Comparison of ENCODE assay signal across 9 mouse cellular contexts in genomic region chr14:20378313-20379061, GRCm38 (mm10). TPM values are rescaled to one million over a fixed set of nuclear protein-coding genes. Genes with fewer than 3 reads are reported as not detected.
DNase-seq lines count a peak whose midpoint lies in the region; ATAC-seq lines count a peak whose summit lies in the region.
"Had no signal": no experiment of that assay in that cellular context is flagged by ENCODE, and none has a peak within 500 bp of the region (broad histone marks: within the 10 kb centered on the region; RNA-seq: fewer than 3 reads in every experiment).

No protein-coding gene starts in this region.

- 39% methylated on average over 13 of the region's 13 CpGs for WGBS in neural tube, embryonic 11.5 days
- WGBS in neural tube, embryonic 15.5 days = 43% methylated on average over 13 of the region's 13 CpGs
- WGBS in kidney, embryonic 16.5 days = 44% methylated on average over 13 of the region's 13 CpGs
- WGBS in stomach, embryonic 16.5 days = 37% methylated on average over 13 of the region's 13 CpGs

- no peak overlapping the region for H3K9ac ChIP-seq in neural tube, embryonic 11.5 days (ENCODE audit: low read length)
- H3K9ac ChIP-seq in neural tube, embryonic 15.5 days (replicated peaks) = no peak overlapping the region
- no peak overlapping the region for H3K9ac ChIP-seq in kidney, embryonic 16.5 days (replicated peaks; ENCODE audit: low read length)
- H3K9ac ChIP-seq in stomach, embryonic 16.5 days (ENCODE audit: low read length) = no peak overlapping the region
- H3K9ac ChIP-seq: neural tube, embryonic 13.5 days had no signal

- no peak overlapping the region for H3K4me2 ChIP-seq in neural tube, embryonic 11.5 days (ENCODE audit: low read depth)
- H3K4me2 ChIP-seq in neural tube, embryonic 15.5 days = no peak overlapping the region
- H3K4me2 ChIP-seq in kidney, embryonic 16.5 days (replicated peaks; ENCODE audit: low read depth, low read length) = no peak overlapping the region
- no peak overlapping the region for H3K4me2 ChIP-seq in stomach, embryonic 16.5 days (ENCODE audit: low read depth, low read length)
- H3K4me2 ChIP-seq: neural tube, embryonic 13.5 days had no signal

- no peaks in the 10 kb centered on the region for H3K4me1 ChIP-seq in neural tube, embryonic 11.5 days (ENCODE audit: control insufficient read depth, insufficient read depth, low read length)
- no peaks in the 10 kb centered on the region for H3K4me1 ChIP-seq in neural tube, embryonic 15.5 days
- no peaks in the 10 kb centered on the region for H3K4me1 ChIP-seq in kidney, embryonic 16.5 days (ENCODE audit: insufficient read depth, low read length)
- no peaks in the 10 kb centered on the region for H3K4me1 ChIP-seq in stomach, embryonic 16.5 days (ENCODE audit: control insufficient read depth, insufficient read depth, low read length)
- H3K4me1 ChIP-seq: neural tube, embryonic 13.5 days had no signal

- H3K36me3 ChIP-seq in neural tube, embryonic 11.5 days (ENCODE audit: control insufficient read depth, insufficient read depth, low read length) = no peaks in the 10 kb centered on the region
- H3K36me3 ChIP-seq in neural tube, embryonic 15.5 days = peaks cover 71% of the 10 kb centered on the region
- H3K36me3 ChIP-seq in kidney, embryonic 16.5 days (ENCODE audit: insufficient read depth, low read length) = peaks cover 35% of the 10 kb centered on the region
- H3K36me3 ChIP-seq in stomach, embryonic 16.5 days (ENCODE audit: control insufficient read depth, insufficient read depth, low read length) = peaks cover 4% of the 10 kb centered on the region; the same call in 1 of the 2 replicates

- no peak overlapping the region for H3K4me3 ChIP-seq in neural tube, embryonic 11.5 days (ENCODE audit: low read depth, low read length)
- H3K4me3 ChIP-seq in neural tube, embryonic 15.5 days (replicated peaks) = no peak overlapping the region
- H3K4me3 ChIP-seq in kidney, embryonic 16.5 days (ENCODE audit: low read length) = no peak overlapping the region
- no peak overlapping the region for H3K4me3 ChIP-seq in stomach, embryonic 16.5 days (replicated peaks; ENCODE audit: low read length)
- H3K4me3 ChIP-seq: neural tube, embryonic 13.5 days had no signal

- peak; percentile 42 for DNase-seq in neural tube, embryonic 11.5 days (ENCODE audit: low spot score)
- peak; percentile 50 for DNase-seq in c-Kit-positive CD71-positive TER-119-positive erythroid progenitor cells, embryonic 14.5 days (ENCODE audit: low spot score)
- DNase-seq in lung, postnatal 4 days = peak; percentile 50 to 65
- no peak for DNase-seq in right cerebral cortex, postnatal 4 days

- H3K27me3 ChIP-seq in neural tube, embryonic 11.5 days (ENCODE audit: control insufficient read depth, insufficient read depth, low read length) = no peaks in the 10 kb centered on the region
- H3K27me3 ChIP-seq in neural tube, embryonic 15.5 days (replicated peaks) = no peaks in the 10 kb centered on the region
- H3K27me3 ChIP-seq in kidney, embryonic 16.5 days (ENCODE audit: insufficient read depth, low read length) = no peaks in the 10 kb centered on the region
- H3K27me3 ChIP-seq in stomach, embryonic 16.5 days (ENCODE audit: control insufficient read depth, insufficient read depth, low read length) = no peaks in the 10 kb centered on the region
- H3K27me3 ChIP-seq: neural tube, embryonic 13.5 days had no signal

- no peak overlapping the region for H3K27ac ChIP-seq in neural tube, embryonic 11.5 days (ENCODE audit: low read depth, low read length)
- no peak overlapping the region for H3K27ac ChIP-seq in neural tube, embryonic 15.5 days (replicated peaks)
- no peak overlapping the region for H3K27ac ChIP-seq in kidney, embryonic 16.5 days (ENCODE audit: low read length)
- no peak overlapping the region for H3K27ac ChIP-seq in stomach, embryonic 16.5 days (ENCODE audit: low read length)
- H3K27ac ChIP-seq: neural tube, embryonic 13.5 days had no signal

- ATAC-seq in neural tube, embryonic 11.5 days (ENCODE audit: insufficient read depth, low FRiP score, low TSS enrichment) = no peak
- ATAC-seq in neural tube, embryonic 15.5 days (ENCODE audit: low FRiP score) = no peak; the same call in 1 of the 2 replicates
- ATAC-seq in granulocyte monocyte progenitor cell, adult 5-6 weeks (replicated peaks; ENCODE audit: poor library complexity, severe bottlenecking) = peak; percentile 92
- ATAC-seq in kidney, embryonic 16.5 days (ENCODE audit: low FRiP score, low TSS enrichment) = peak; percentile 71; the same call in 1 of the 2 replicates
- ATAC-seq in stomach, embryonic 16.5 days (ENCODE audit: insufficient read depth, low FRiP score) = peak; percentile 82

- no peaks in the 10 kb centered on the region for H3K9me3 ChIP-seq in neural tube, embryonic 11.5 days (ENCODE audit: control insufficient read depth, low read length)
- no peaks in the 10 kb centered on the region for H3K9me3 ChIP-seq in neural tube, embryonic 15.5 days (replicated peaks)
- H3K9me3 ChIP-seq in kidney, embryonic 16.5 days (ENCODE audit: low read length) = no peaks in the 10 kb centered on the region
- no peaks in the 10 kb centered on the region for H3K9me3 ChIP-seq in stomach, embryonic 16.5 days (replicated peaks; ENCODE audit: control insufficient read depth, low read length)
- H3K9me3 ChIP-seq: neural tube, embryonic 13.5 days had no signal

RNA-seq across cellular contexts. Expression of gene Dnajc9, which starts 10.2 kb away (rescaled TPM):
- 236 and 245 TPM in 2 replicates for polyA plus RNA-seq in neural tube, embryonic 11.5 days (2014; fragmentation: Nextera tagmentation; extraction: Ambion mirVana)
- polyA plus RNA-seq in neural tube, embryonic 15.5 days (2015; fragmentation: Nextera tagmentation; extraction: Ambion mirVana) = 115 and 145 TPM in 2 replicates
- total RNA-seq in granulocyte monocyte progenitor cell, adult 5-6 weeks (2014; fragmentation: Nextera tagmentation) = 64.5 and 70.8 TPM in 2 replicates
- 229 and 234 TPM in 2 replicates for total RNA-seq in granulocyte monocyte progenitor cell, adult 5-6 weeks (2017)
- polyA plus RNA-seq in kidney, embryonic 16.5 days (2015; fragmentation: Nextera tagmentation; extraction: Ambion mirVana) = 173 and 184 TPM in 2 replicates
- polyA plus RNA-seq in stomach, embryonic 16.5 days (2015; fragmentation: Nextera tagmentation; extraction: Ambion mirVana) = 118 and 119 TPM in 2 replicates

RNA-seq across cellular contexts. Expression of gene Mrps16, which starts 14.9 kb away (rescaled TPM):
- polyA plus RNA-seq in neural tube, embryonic 11.5 days (2014; fragmentation: Nextera tagmentation; extraction: Ambion mirVana) = 75.0 and 75.6 TPM in 2 replicates
- 72.5 and 81.9 TPM in 2 replicates for polyA plus RNA-seq in neural tube, embryonic 15.5 days (2015; fragmentation: Nextera tagmentation; extraction: Ambion mirVana)
- total RNA-seq in granulocyte monocyte progenitor cell, adult 5-6 weeks (2014; fragmentation: Nextera tagmentation) = 81.8 and 96.0 TPM in 2 replicates
- 44.8 and 46.8 TPM in 2 replicates for total RNA-seq in granulocyte monocyte progenitor cell, adult 5-6 weeks (2017)
- polyA plus RNA-seq in kidney, embryonic 16.5 days (2015; fragmentation: Nextera tagmentation; extraction: Ambion mirVana) = 90.7 and 95.7 TPM in 2 replicates
- polyA plus RNA-seq in stomach, embryonic 16.5 days (2015; fragmentation: Nextera tagmentation; extraction: Ambion mirVana) = 80.0 and 85.7 TPM in 2 replicates

RNA-seq across cellular contexts. Expression of gene Fam149b, which starts 30.5 kb away (rescaled TPM):
- 53.1 and 55.7 TPM in 2 replicates for polyA plus RNA-seq in neural tube, embryonic 11.5 days (2014; fragmentation: Nextera tagmentation; extraction: Ambion mirVana)
- polyA plus RNA-seq in neural tube, embryonic 15.5 days (2015; fragmentation: Nextera tagmentation; extraction: Ambion mirVana) = 40.8 and 41.2 TPM in 2 replicates
- total RNA-seq in granulocyte monocyte progenitor cell, adult 5-6 weeks (2014; fragmentation: Nextera tagmentation) = 20.6 and 28.2 TPM in 2 replicates
- 27.9 and 28.1 TPM in 2 replicates for total RNA-seq in granulocyte monocyte progenitor cell, adult 5-6 weeks (2017)
- 36.9 TPM in 2 replicates for polyA plus RNA-seq in kidney, embryonic 16.5 days (2015; fragmentation: Nextera tagmentation; extraction: Ambion mirVana)
- 28.5 and 29.5 TPM in 2 replicates for polyA plus RNA-seq in stomach, embryonic 16.5 days (2015; fragmentation: Nextera tagmentation; extraction: Ambion mirVana)

RNA-seq across cellular contexts. Expression of gene Ecd, which starts 30.6 kb away (rescaled TPM):
- polyA plus RNA-seq in neural tube, embryonic 11.5 days (2014; fragmentation: Nextera tagmentation; extraction: Ambion mirVana) = 68.5 and 71.6 TPM in 2 replicates
- 48.4 and 51.3 TPM in 2 replicates for polyA plus RNA-seq in neural tube, embryonic 15.5 days (2015; fragmentation: Nextera tagmentation; extraction: Ambion mirVana)
- total RNA-seq in granulocyte monocyte progenitor cell, adult 5-6 weeks (2014; fragmentation: Nextera tagmentation) = 52.6 and 57.0 TPM in 2 replicates
- 52.2 and 70.0 TPM in 2 replicates for total RNA-seq in granulocyte monocyte progenitor cell, adult 5-6 weeks (2017)
- 60.9 and 61.9 TPM in 2 replicates for polyA plus RNA-seq in kidney, embryonic 16.5 days (2015; fragmentation: Nextera tagmentation; extraction: Ambion mirVana)
- polyA plus RNA-seq in stomach, embryonic 16.5 days (2015; fragmentation: Nextera tagmentation; extraction: Ambion mirVana) = 44.1 and 46.2 TPM in 2 replicates

Comparison
In these comparisons a context has a peak if more than half of its experiments do, and no peak if none do; other contexts are left out.
1. ATAC-seq: peak in granulocyte monocyte progenitor cell, adult 5-6 weeks (single experiment), kidney, embryonic 16.5 days (single experiment) and stomach, embryonic 16.5 days (single experiment); none in neural tube, embryonic 11.5 days (single experiment) and neural tube, embryonic 15.5 days (single experiment).